Mouse (Mus musculus) R1 (cell line): ENCODE results near the gene Asb5.

Experiments
- DNase-seq: peaks from one replicate; pipeline ENCODE4 v3.0.0-alpha.2; 2018; ENCODE audit warnings: low read depth, low spot score

Gene Asb5

GRCm38 (mm10) chr8:54537285-54537684, 7.9 kb downstream of the Asb5 start:
- peak; percentile 10 for DNase-seq

GRCm38 (mm10) chr8:54541331-54541730, 12.0 kb downstream of the Asb5 start:
- DNase-seq: no peak

- DNase-seq: no peak
These were observed 19.0 kb downstream of the Asb5 start for GRCm38 (mm10) chr8:54548383-54548782.

GRCm38 (mm10) chr8:54550026-54550574, 20.7 kb downstream of the Asb5 start:
- DNase-seq: no peak

GRCm38 (mm10) chr8:54554921-54555320, 25.5 kb downstream of the Asb5 start:
- DNase-seq: no peak

GRCm38 (mm10) chr8:54562137-54562536, 32.8 kb downstream of the Asb5 start:
- no peak for DNase-seq

GRCm38 (mm10) chr8:54565181-54565580, 35.8 kb downstream of the Asb5 start:
- DNase-seq: peak; percentile 13

GRCm38 (mm10) chr8:54565603-54566260, 36.4 kb downstream of the Asb5 start:
- no peak for DNase-seq

GRCm38 (mm10) chr8:54567168-54567567, 37.8 kb downstream of the Asb5 start:
- no peak for DNase-seq

GRCm38 (mm10) chr8:54570618-54571609, 41.5 kb downstream of the Asb5 start:
- no peak for DNase-seq

GRCm38 (mm10) chr8:54581436-54581835, 52.1 kb downstream of the Asb5 start:
- peak; percentile 6 for DNase-seq

- no peak for DNase-seq
These were observed 53.5 kb downstream of the Asb5 start for GRCm38 (mm10) chr8:54582886-54583285.

- DNase-seq: peak; percentile 5
These were observed 65.3 kb downstream of the Asb5 start for GRCm38 (mm10) chr8:54594634-54595033.

- DNase-seq: peak; percentile 57
These were observed 66.7 kb downstream of the Asb5 start for GRCm38 (mm10) chr8:54596051-54596450.

- no peak for DNase-seq
These were observed 67.6 kb downstream of the Asb5 start for GRCm38 (mm10) chr8:54596940-54597339.

GRCm38 (mm10) chr8:54597386-54597785, 68.0 kb downstream of the Asb5 start:
- no peak for DNase-seq

- peak; percentile 85 for DNase-seq
These were observed 71.4 kb downstream of the Asb5 start, which contains the start of gene Spata4 for GRCm38 (mm10) chr8:54600671-54601251. Spata4 (plus strand) TSS chr8:54600781.

- no peak for DNase-seq
These were observed 74.1 kb downstream of the Asb5 start for GRCm38 (mm10) chr8:54603440-54603839.

- no peak for DNase-seq
These were observed 80.0 kb downstream of the Asb5 start for GRCm38 (mm10) chr8:54609336-54609735.

- DNase-seq: no peak
These were observed 80.9 kb downstream of the Asb5 start for GRCm38 (mm10) chr8:54610238-54610637.

GRCm38 (mm10) chr8:54616710-54617109, 87.3 kb downstream of the Asb5 start:
- peak; percentile 65 for DNase-seq
